Mouse (Mus musculus) heart, adult 11 months (tissue): Measurements from ENCODE around the gene Map2k6.

Experiments used
- DNase-seq: peaks from one replicate; pipeline ENCODE4 v3.0.0; 2022

Gene Map2k6

GRCm38 (mm10) chr11:110488301-110488700 is 89.4 kb downstream of the Map2k6 start:
- DNase-seq = peak; percentile 55

GRCm38 (mm10) chr11:110495323-110496060 is 96.6 kb downstream of the Map2k6 start:
- peak; percentile 65 for DNase-seq

GRCm38 (mm10) chr11:110496061-110496446 is 97.1 kb downstream of the Map2k6 start:
- DNase-seq = peak; percentile 80

GRCm38 (mm10) chr11:110497743-110498142 is 98.8 kb downstream of the Map2k6 start:
- DNase-seq = peak; percentile 70

GRCm38 (mm10) chr11:110498651-110499213 is 99.8 kb downstream of the Map2k6 start:
- DNase-seq = peak; percentile 97

GRCm38 (mm10) chr11:110502937-110503670 is 104.2 kb downstream of the Map2k6 start:
- peak; percentile 91 for DNase-seq

- DNase-seq = peak; percentile 73
These were observed 112.5 kb downstream of the Map2k6 start for GRCm38 (mm10) chr11:110511466-110511865.

GRCm38 (mm10) chr11:110518648-110519047 is 119.7 kb downstream of the Map2k6 start:
- peak; percentile 55 for DNase-seq

- DNase-seq = peak; percentile 11
These were observed 124.0 kb downstream of the Map2k6 start for GRCm38 (mm10) chr11:110522906-110523305.

- peak; percentile 2 for DNase-seq
These were observed 127.2 kb downstream of the Map2k6 start for GRCm38 (mm10) chr11:110526156-110526555.

GRCm38 (mm10) chr11:110531087-110531486 is 132.2 kb downstream of the Map2k6 start:
- DNase-seq = no peak

GRCm38 (mm10) chr11:110534856-110535255 is 135.9 kb downstream of the Map2k6 start:
- peak; percentile 10 for DNase-seq

GRCm38 (mm10) chr11:110536533-110536932 is 137.6 kb downstream of the Map2k6 start:
- peak; percentile 25 for DNase-seq

- peak; percentile 92 for DNase-seq
These were observed 138.7 kb downstream of the Map2k6 start for GRCm38 (mm10) chr11:110537602-110538001.

- peak; percentile 87 for DNase-seq
These were observed 139.3 kb downstream of the Map2k6 start for GRCm38 (mm10) chr11:110538206-110538605.

- DNase-seq = peak; percentile 89
These were observed 143.0 kb downstream of the Map2k6 start for GRCm38 (mm10) chr11:110541933-110542332.

GRCm38 (mm10) chr11:110544419-110545210 is 145.7 kb downstream of the Map2k6 start:
- peak; percentile 97 for DNase-seq

GRCm38 (mm10) chr11:110545416-110545815 is 146.5 kb downstream of the Map2k6 start:
- DNase-seq = peak; percentile 79

GRCm38 (mm10) chr11:110551471-110551967 is 152.6 kb downstream of the Map2k6 start:
- DNase-seq = peak; percentile 94

GRCm38 (mm10) chr11:110562320-110563081 is 163.6 kb downstream of the Map2k6 start:
- peak; percentile 94 for DNase-seq

GRCm38 (mm10) chr11:110563272-110563671 is 164.3 kb downstream of the Map2k6 start:
- peak; percentile 92 for DNase-seq

- peak; percentile 60 for DNase-seq
These were observed 164.9 kb downstream of the Map2k6 start for GRCm38 (mm10) chr11:110563801-110564200.
